Mouse (Mus musculus): ENCODE measurements around the gene Heatr3.
"Not testable (repeated sequence)": the region's sequence is repeated elsewhere in the genome, so short reads cannot be mapped to it uniquely, and the experiment has no call there.

Gene Heatr3

GRCm38 (mm10) chr8:88185716-88186115 is 48.1 kb downstream of the Heatr3 start:
- no peak for DNase-seq (ENCODE audit: low spot score)

- DNase-seq (ENCODE audit: low spot score): peak; percentile 18
Observed at GRCm38 (mm10) chr8:88197328-88197727, 59.7 kb downstream of the Heatr3 start.

- no peak for DNase-seq (ENCODE audit: low spot score)
Observed at GRCm38 (mm10) chr8:88198551-88198944, 60.9 kb downstream of the Heatr3 start.

GRCm38 (mm10) chr8:88198945-88199571 is 61.4 kb downstream of the Heatr3 start, which contains the start of gene Tent4b:
Tent4b (plus strand) TSS chr8:88199213.
- peak; percentile 88 for DNase-seq (ENCODE audit: low spot score)

- DNase-seq (ENCODE audit: low spot score): peak; percentile 9
Observed at GRCm38 (mm10) chr8:88199700-88200601, 62.3 kb downstream of the Heatr3 start.

GRCm38 (mm10) chr8:88200724-88201495 is 63.3 kb downstream of the Heatr3 start:
- DNase-seq (ENCODE audit: low spot score): no peak

GRCm38 (mm10) chr8:88201641-88202040 is 64.0 kb downstream of the Heatr3 start:
- no peak for DNase-seq (ENCODE audit: low spot score)

- DNase-seq (ENCODE audit: low spot score): no peak
Observed at GRCm38 (mm10) chr8:88206016-88206415, 68.4 kb downstream of the Heatr3 start.

GRCm38 (mm10) chr8:88207121-88207821 is 69.6 kb downstream of the Heatr3 start:
- no peak for DNase-seq (ENCODE audit: low spot score)

- DNase-seq (ENCODE audit: low spot score): not testable (repeated sequence)
Observed at GRCm38 (mm10) chr8:88209930-88210827, 72.5 kb downstream of the Heatr3 start.

- DNase-seq (ENCODE audit: low spot score): no peak
Observed at GRCm38 (mm10) chr8:88221353-88221752, 83.7 kb downstream of the Heatr3 start.
